Mouse (Mus musculus) left cerebral cortex, postnatal 10 days (tissue): ENCODE measurements around the gene Wfdc9. TPM values are rescaled to one million over a fixed set of nuclear protein-coding genes. Genes with fewer than 3 reads are reported as not detected.
A peak's percentile ranks its signal among the peaks of the same experiment; 100 is the strongest.
"Not testable (repeated sequence)": the region's sequence is repeated elsewhere in the genome, so short reads cannot be mapped to it uniquely, and the experiment has no call there.

Source experiments
- DNase-seq, 2 experiments: peaks; one replicate each; pipeline ENCODE4 v3.0.0; 2021 to 2022; ENCODE audit warnings: low spot score in 2 of 2, mixed read lengths in 1 of 2; ENCODE audit errors: extremely low spot score in 1 of 2
- intact Hi-C: fragments of 180-260 bp; cut with DNase I; formaldehyde crosslinking; loops from one replicate; pipeline ENCODE4 v1.15.1; 2025
- total RNA-seq, 2 experiments: library from RNA; stranded (reverse); gene quantifications; 2 replicates each; pipeline ENCODE4 v1.2.3; 2021

The Wfdc9 gene
- total RNA-seq, 2 experiments from 2014 or later: not detected

DNA sequence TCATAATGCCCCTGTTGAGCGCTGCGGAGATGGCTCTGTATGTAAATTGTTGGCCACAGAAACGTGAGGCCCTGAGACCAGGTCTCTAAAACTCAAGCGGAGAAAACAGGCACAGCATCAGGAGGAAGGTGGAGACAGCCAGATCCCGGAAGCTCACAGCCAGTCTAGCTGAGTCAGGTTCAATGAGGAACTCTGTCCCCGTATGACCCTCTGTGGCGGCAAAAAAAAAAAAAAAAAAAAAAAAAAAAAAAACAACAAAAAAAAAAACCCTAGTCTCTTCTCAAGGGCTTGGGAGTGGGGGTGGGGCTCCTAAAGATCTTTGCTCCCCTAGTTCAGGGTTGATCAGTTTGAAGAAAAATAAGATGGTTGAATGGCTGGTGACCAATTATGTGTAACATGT, 15.3 kb downstream of the Wfdc9 start:
- no peak for DNase-seq
- intact Hi-C loops: no loop called here

DNA sequence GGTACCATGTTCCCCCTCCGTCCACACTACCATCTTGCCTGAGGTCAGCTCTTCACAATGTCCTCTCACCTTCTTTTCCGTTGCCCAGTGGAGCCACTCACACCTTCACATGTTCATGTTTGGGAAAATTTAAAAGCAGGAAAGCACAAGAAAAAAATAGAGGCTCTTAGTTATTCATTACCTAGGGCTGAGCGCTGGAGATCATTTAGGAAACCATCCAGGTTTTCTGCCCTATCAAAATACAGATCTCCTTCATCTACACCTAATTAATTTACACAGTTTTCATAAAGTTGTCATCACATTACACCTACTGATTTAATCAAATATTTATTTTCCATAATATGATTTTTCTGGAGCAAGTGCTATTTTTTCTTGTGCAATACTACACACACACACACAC, 17.7 kb downstream of the Wfdc9 start, which contains the start of gene Wfdc16:
Gene Wfdc16 (minus strand): TSS at position 101 of the 400 bp plus-strand sequence.
- no peak for DNase-seq
- intact Hi-C loops: no loop called here

- DNase-seq: no peak
- intact Hi-C loops: no loop called here
Measured at GRCm38 (mm10) chr2:164635266-164635665, 21.1 kb downstream of the Wfdc9 start.

DNA sequence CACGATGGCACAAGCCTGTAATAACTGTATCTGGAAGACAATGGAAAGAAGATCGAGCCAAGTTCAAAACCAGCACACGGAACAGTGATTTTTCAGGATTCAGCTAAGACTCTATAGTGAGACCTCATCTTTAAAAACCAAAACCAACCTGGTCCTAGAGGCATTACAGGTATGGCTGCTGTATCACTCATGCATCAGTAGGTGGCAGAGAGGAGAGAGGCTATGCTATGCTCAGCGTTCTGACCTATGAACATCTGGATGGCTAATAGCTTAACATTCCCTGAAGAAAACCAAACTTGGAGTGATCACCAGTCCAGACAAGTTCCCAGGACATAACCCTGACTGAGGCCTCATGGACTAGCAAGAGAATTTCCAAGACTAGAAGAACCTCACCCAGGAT, 34.6 kb downstream of the Wfdc9 start:
- intact Hi-C loops: no loop called here
- DNase-seq: no peak

DNA sequence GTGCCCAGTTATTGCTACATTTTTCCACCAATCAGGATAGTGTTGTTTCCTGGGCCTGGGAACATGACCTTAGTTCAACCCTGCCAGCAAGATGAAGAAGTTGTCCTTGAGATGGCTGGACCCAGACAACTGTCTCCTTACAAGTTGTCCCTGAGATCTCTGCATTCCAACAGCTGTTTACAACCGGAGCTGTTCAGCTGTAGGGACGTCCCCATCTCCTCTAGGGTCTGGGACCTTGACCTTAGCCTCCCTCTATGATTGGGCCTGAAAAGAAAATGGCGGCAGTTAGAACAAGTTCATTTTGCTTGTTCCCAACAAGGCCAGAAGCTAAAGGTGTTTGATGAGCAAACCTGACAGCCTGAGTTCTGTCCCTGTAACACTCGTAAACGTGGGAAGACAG, 37.3 kb downstream of the Wfdc9 start:
- intact Hi-C loops: no loop called here

DNA sequence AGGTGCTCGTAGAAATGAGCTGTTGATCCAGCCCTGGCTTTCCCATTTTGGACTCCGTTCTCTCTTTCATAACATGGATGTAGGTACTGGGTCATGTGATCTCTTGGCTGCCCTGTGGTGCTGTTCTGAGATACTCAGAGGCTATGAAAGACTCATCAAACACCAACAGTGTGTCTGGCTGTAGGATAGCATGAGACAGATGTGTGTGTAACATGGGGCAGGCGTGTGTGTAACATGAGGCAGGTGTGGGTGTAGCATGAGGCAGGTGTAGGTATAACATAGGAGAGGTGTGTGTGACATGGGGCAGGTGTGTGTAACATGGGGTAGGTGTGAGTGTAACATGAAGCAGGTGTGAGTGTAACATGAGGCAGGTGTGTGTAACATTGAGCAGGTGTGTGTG, 41.0 kb downstream of the Wfdc9 start:
- no peak for DNase-seq
- intact Hi-C loops: no loop called here

More for the DNA sequence above, 37.3 kb downstream of the Wfdc9 start:
- no peak for DNase-seq

DNA sequence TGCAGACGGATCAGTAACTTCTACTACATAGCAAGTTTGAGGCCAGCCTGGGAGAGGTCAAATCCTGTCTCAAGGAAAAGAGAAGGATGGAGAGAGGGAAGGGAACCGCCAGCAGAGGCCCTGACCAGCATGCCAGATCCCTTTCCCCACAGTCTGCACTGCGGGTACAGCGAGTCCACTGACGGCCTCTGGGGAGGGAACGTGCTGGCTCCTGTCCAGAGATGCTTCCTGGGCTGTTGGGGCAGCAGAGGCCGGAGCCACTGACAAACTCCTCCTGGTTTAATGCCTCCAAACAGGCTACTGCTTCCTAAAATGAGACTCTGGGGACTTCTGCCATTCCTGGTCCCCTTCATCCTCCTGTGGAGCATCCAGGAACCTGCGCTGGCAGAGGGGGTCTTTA, 42.9 kb downstream of the Wfdc9 start, which contains the start of the genes Wfdc6b and Wfdc8:
Gene Wfdc6b (plus strand): TSS at position 52 of the 400 bp plus-strand sequence.
Gene Wfdc8 (minus strand): TSS at position 156 of the 400 bp plus-strand sequence.
- peak in 1 of 2 experiments; percentile 68 for DNase-seq
- intact Hi-C loops: not testable (repeated sequence)

GRCm38 (mm10) chr2:164608781-164609180, 47.6 kb downstream of the Wfdc9 start:
- DNase-seq: no peak
- intact Hi-C loops: no loop called here

GRCm38 (mm10) chr2:164604411-164604810, 52.0 kb downstream of the Wfdc9 start:
- DNase-seq: no peak
- intact Hi-C loops: no loop called here

DNA sequence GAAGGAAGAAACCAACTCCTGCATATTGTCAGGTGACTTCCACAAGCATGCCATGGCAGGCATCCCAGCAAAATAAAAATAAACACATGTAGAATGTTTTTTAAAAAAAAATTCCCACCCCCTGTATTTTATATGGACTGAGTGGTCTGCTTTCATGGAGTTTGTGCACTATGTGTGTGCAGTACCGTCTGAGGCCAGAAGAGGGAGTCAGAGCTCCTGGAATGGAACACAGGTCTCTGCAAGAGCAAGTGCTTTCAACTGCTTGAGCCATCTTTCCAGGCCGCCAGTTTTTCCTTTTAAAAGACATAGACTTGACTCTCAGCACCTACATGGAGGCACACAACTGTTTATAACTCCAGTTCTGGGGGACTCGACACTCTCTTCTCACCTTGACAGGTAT, 52.9 kb downstream of the Wfdc9 start:
- intact Hi-C loops: no loop called here

DNA sequence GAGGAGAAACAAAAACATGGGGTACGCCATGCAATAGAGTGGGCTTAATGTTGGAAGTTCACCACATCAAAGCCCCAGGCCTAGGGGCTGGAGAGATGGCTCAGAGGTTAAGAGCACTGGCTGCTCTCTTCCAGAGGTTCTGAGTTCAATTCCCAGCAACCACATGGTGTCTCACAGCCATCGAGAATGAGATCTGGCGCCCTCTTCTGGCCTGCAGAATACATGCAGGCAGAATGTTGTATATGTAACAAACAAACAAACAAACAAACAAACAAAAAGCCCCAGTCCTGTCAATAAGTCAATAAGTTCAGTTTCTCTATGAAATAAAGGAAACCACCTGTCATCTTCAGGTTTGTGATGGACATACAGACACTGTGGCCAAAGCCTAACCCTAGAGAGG, 56.2 kb downstream of the Wfdc9 start:
- intact Hi-C loops: no loop called here
- DNase-seq: no peak

More for the DNA sequence above, 52.9 kb downstream of the Wfdc9 start:
- DNase-seq: no peak

Other genes with a start within 250 kb of the Wfdc9 start
- gene Sdc4, start 212.7 kb downstream of the Wfdc9 start, total RNA-seq: 10 to 100 TPM; 35.9 to 56.8 TPM
- 10 to 100 TPM; 40.9 to 41.8 TPM for gene Sys1, start 199.6 kb downstream of the Wfdc9 start, total RNA-seq
- 1 to 10 TPM; 2.2 to 6.0 TPM for gene Gm20458, start 195.6 kb downstream of the Wfdc9 start, total RNA-seq
- gene Trp53tg5, start 182.9 kb downstream of the Wfdc9 start, total RNA-seq: not detected
- 10 to 100 TPM; 75.5 to 77.3 TPM for gene Dbndd2, start 170.5 kb downstream of the Wfdc9 start, total RNA-seq
- 100 to 1,000 TPM; 119 to 124 TPM for gene Pigt, start 159.1 kb downstream of the Wfdc9 start, total RNA-seq
- gene Wfdc2, start 94.2 kb downstream of the Wfdc9 start, total RNA-seq: under 1 TPM in 1 of 2 experiments, not detected in 1; 0.84 TPM
- not detected for gene Spint3, start 83.1 kb downstream of the Wfdc9 start, total RNA-seq
- 1 to 10 TPM in 1 of 2 experiments, under 1 TPM in 1; 0.47 to 1.7 TPM for gene Wfdc6a, start 71.1 kb downstream of the Wfdc9 start, total RNA-seq
- not detected for gene Eppin, start 63.0 kb downstream of the Wfdc9 start, total RNA-seq
- not detected for gene Wfdc6b, start 43.1 kb downstream of the Wfdc9 start, total RNA-seq
- not detected for gene Wfdc8, start 43.0 kb downstream of the Wfdc9 start, total RNA-seq
- gene Wfdc16, start 17.8 kb downstream of the Wfdc9 start, total RNA-seq: not detected
- gene Wfdc10, start 537 bp downstream of the Wfdc9 start, total RNA-seq: not detected
- gene Wfdc11, start 17.5 kb upstream of the Wfdc9 start, total RNA-seq: not detected
- gene Wfdc13, start 28.5 kb upstream of the Wfdc9 start, total RNA-seq: not detected
- not detected for gene Spint4, start 41.9 kb upstream of the Wfdc9 start, total RNA-seq
- not detected for gene Spint5, start 58.7 kb upstream of the Wfdc9 start, total RNA-seq
- gene Wfdc3, start 89.3 kb upstream of the Wfdc9 start, total RNA-seq: 1 to 10 TPM in 1 of 2 experiments, under 1 TPM in 1; 0.94 to 1.1 TPM
- 10 to 100 TPM; 32.7 to 34.1 TPM for gene Dnttip1, start 89.4 kb upstream of the Wfdc9 start, total RNA-seq
- 1 to 10 TPM; 4.1 to 6.4 TPM for gene Ube2c, start 113.3 kb upstream of the Wfdc9 start, total RNA-seq
- gene Tnnc2, start 123.4 kb upstream of the Wfdc9 start, total RNA-seq: not detected
- 10 to 100 TPM; 48.1 to 49.2 TPM for gene Snx21, start 129.2 kb upstream of the Wfdc9 start, total RNA-seq
- 10 to 100 TPM; 22.1 to 30.0 TPM for gene Acot8, start 148.3 kb upstream of the Wfdc9 start, total RNA-seq
- 1 to 10 TPM; 8.9 to 9.0 TPM for gene Zswim3, start 148.5 kb upstream of the Wfdc9 start, total RNA-seq
- 10 to 100 TPM; 19.6 to 20.3 TPM for gene Zswim1, start 166.1 kb upstream of the Wfdc9 start, total RNA-seq
- under 1 TPM in 1 of 2 experiments, not detected in 1; 0.58 TPM for gene Spata25, start 172.0 kb upstream of the Wfdc9 start, total RNA-seq
- gene Ctsa, start 176.3 kb upstream of the Wfdc9 start, total RNA-seq: 10 to 100 TPM; 77.5 to 78.8 TPM
- 1 to 10 TPM; 5.4 to 6.7 TPM for gene Neurl2, start 176.9 kb upstream of the Wfdc9 start, total RNA-seq
- gene Pltp, start 201.1 kb upstream of the Wfdc9 start, total RNA-seq: 10 to 100 TPM; 63.8 to 79.4 TPM
- gene Pcif1, start 222.7 kb upstream of the Wfdc9 start, total RNA-seq: 10 to 100 TPM; 41.4 to 45.9 TPM